ENCODE assay signal across 15 mouse cellular contexts in the genomic region with DNA sequence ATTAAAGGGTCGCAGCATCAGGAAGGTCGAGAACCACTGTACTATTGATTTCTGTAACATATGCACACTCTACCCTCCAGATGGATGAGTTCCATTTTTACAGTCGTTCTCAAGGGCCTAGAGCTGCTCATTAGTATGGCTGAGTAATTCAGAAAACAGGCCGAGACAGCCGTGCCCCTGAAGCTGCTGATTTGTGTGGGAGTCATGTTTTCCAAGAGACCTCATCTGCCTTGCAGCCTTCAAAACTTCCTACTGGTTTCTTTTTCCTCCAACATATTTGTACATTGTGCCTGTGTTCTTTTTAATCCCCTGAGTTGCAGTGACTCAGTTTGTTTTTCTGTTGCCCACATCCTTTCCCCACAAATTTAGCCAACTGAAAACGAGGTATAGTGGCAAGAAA.
DNase-seq lines count a peak whose midpoint lies in the region; ATAC-seq lines count a peak whose summit lies in the region.
"Had no signal": no experiment of that assay in that cellular context is flagged by ENCODE, and none has a peak within 500 bp of the region (broad histone marks: within the 10 kb centered on the region; RNA-seq: fewer than 3 reads in every experiment).

No protein-coding gene starts in this region.

- no peak overlapping the region for H3K27ac ChIP-seq in forebrain, embryonic 12.5 days
- H3K27ac ChIP-seq in forebrain, embryonic 10.5 days: no peak overlapping the region
- no peak overlapping the region for H3K27ac ChIP-seq in kidney, embryonic 16.5 days (ENCODE audit: low read length)
- H3K27ac ChIP-seq: embryonic facial prominence, embryonic 13.5 days; heart, adult 2 months; limb, embryonic 15.5 days had no signal

- no peak for DNase-seq in forebrain, embryonic 10.5 days (ENCODE audit: extremely low spot score, low spot score)
- DNase-seq in kidney, postnatal 10 days: no peak
- DNase-seq in 3T3-L1 (ENCODE audit: low read depth, low spot score): peak; percentile 33
- peak; percentile 75 for DNase-seq in brain, adult 2 months (ENCODE audit: low read depth, low spot score)
- DNase-seq in adipocyte (ENCODE audit: low spot score): no peak
- no peak for DNase-seq in thymus, postnatal 14 days
- DNase-seq: heart, adult 2 months; kidney, postnatal 25 days; lung, adult 2 months; thymus, adult 18-20 months had no signal

- no peaks in the 10 kb centered on the region for H3K27me3 ChIP-seq in forebrain, embryonic 12.5 days
- no peaks in the 10 kb centered on the region for H3K27me3 ChIP-seq in forebrain, embryonic 10.5 days (ENCODE audit: poor library complexity, severe bottlenecking)
- H3K27me3 ChIP-seq in kidney, embryonic 16.5 days (ENCODE audit: insufficient read depth, low read length): no peaks in the 10 kb centered on the region
- H3K27me3 ChIP-seq: embryonic facial prominence, embryonic 13.5 days; limb, embryonic 15.5 days had no signal

- H3K9me3 ChIP-seq in forebrain, embryonic 12.5 days: no peaks in the 10 kb centered on the region
- no peaks in the 10 kb centered on the region for H3K9me3 ChIP-seq in forebrain, embryonic 10.5 days
- H3K9me3 ChIP-seq in kidney, embryonic 16.5 days (ENCODE audit: low read length): no peaks in the 10 kb centered on the region
- H3K9me3 ChIP-seq: embryonic facial prominence, embryonic 13.5 days; limb, embryonic 15.5 days had no signal

- H3K9ac ChIP-seq in forebrain, embryonic 12.5 days: no peak overlapping the region
- H3K9ac ChIP-seq in kidney, embryonic 16.5 days (replicated peaks; ENCODE audit: low read length): no peak overlapping the region
- H3K9ac ChIP-seq: embryonic facial prominence, embryonic 13.5 days; limb, embryonic 15.5 days had no signal

- H3K4me2 ChIP-seq in forebrain, embryonic 12.5 days: no peak overlapping the region
- no peak overlapping the region for H3K4me2 ChIP-seq in kidney, embryonic 16.5 days (replicated peaks; ENCODE audit: low read depth, low read length)
- H3K4me2 ChIP-seq: embryonic facial prominence, embryonic 13.5 days; limb, embryonic 15.5 days had no signal

- H3K4me1 ChIP-seq in forebrain, embryonic 12.5 days: peaks cover 23% of the 10 kb centered on the region
- peaks cover 26% of the 10 kb centered on the region for H3K4me1 ChIP-seq in forebrain, embryonic 10.5 days
- H3K4me1 ChIP-seq in kidney, embryonic 16.5 days (ENCODE audit: insufficient read depth, low read length): peaks cover 13% of the 10 kb centered on the region; the same call in 1 of the 2 replicates

- no peaks in the 10 kb centered on the region for H3K36me3 ChIP-seq in forebrain, embryonic 12.5 days (replicated peaks)
- H3K36me3 ChIP-seq in forebrain, embryonic 10.5 days (replicated peaks): no peaks in the 10 kb centered on the region
- H3K36me3 ChIP-seq in kidney, embryonic 16.5 days (ENCODE audit: insufficient read depth, low read length): no peaks in the 10 kb centered on the region
- H3K36me3 ChIP-seq: embryonic facial prominence, embryonic 13.5 days; limb, embryonic 15.5 days had no signal

- no peak overlapping the region for H3K4me3 ChIP-seq in forebrain, embryonic 12.5 days (replicated peaks)
- no peak overlapping the region for H3K4me3 ChIP-seq in forebrain, embryonic 10.5 days
- no peak overlapping the region for H3K4me3 ChIP-seq in kidney, embryonic 16.5 days (ENCODE audit: low read length)
- H3K4me3 ChIP-seq: embryonic facial prominence, embryonic 13.5 days; heart, adult 2 months; limb, embryonic 15.5 days had no signal

- ATAC-seq in forebrain, embryonic 12.5 days (ENCODE audit: low FRiP score): 0 out of 2 replicates have a peak, but pooled peaks have one; percentile 30
- ATAC-seq in kidney, embryonic 16.5 days (ENCODE audit: low FRiP score, low TSS enrichment): peak; percentile 43; the same call in 1 of the 2 replicates
- ATAC-seq: midbrain, embryonic 16.5 days had no signal

- WGBS in forebrain, embryonic 12.5 days: 44% methylated on average over 6 of the region's 6 CpGs
- WGBS in forebrain, embryonic 10.5 days: 69% methylated on average over 6 of the region's 6 CpGs
- WGBS in kidney, embryonic 16.5 days: 37% methylated on average over 6 of the region's 6 CpGs

Comparison
In these comparisons a context has a peak if more than half of its experiments do, and no peak if none do; other contexts are left out.
1. DNase-seq: peak in 3T3-L1 (single experiment) and brain, adult 2 months (single experiment); none in forebrain, embryonic 10.5 days (single experiment), kidney, postnatal 10 days (single experiment), adipocyte (single experiment) and thymus, postnatal 14 days (single experiment).